Mouse (Mus musculus) heart, embryonic 14.5 days (tissue): Measurements from ENCODE around the gene Gm12216. TPM values are rescaled to one million over a fixed set of nuclear protein-coding genes. Genes with fewer than 3 reads are reported as not detected.

Experiments used
- ATAC-seq: fragments of 200-750 bp; cut with Nextera tagmentation; 2 replicates; pipeline ENCODE4 v1.8.0; 2017; ENCODE audit warnings: low read depth, moderate TSS enrichment; ENCODE audit not compliant: insufficient number of reproducible peaks, insufficient read depth, low FRiP score
- H3K27ac ChIP-seq, 2 experiments: fragments of 200-500 bp in 1 of 2; fragments of 300-500 bp in 1 of 2; sonication (generic) in 1 of 2; replicated peaks in 1 of 2; 2 replicates each; pipeline ENCODE4 v1.5.1; 2012 to 2014; ENCODE audit warnings: low read depth in 2 of 2, low read length in 2 of 2, control low read depth in 1 of 2, mild to moderate bottlenecking in 1 of 2, mixed read lengths in 1 of 2; ENCODE audit not compliant: control insufficient read depth in 1 of 2, insufficient read depth in 1 of 2
- H3K27me3 ChIP-seq: fragments of 300-500 bp; sonication (generic); 2 replicates; pipeline ENCODE4 v1.6.1; 2014; ENCODE audit warnings: mild to moderate bottlenecking, low read length, control low read depth; ENCODE audit not compliant: control insufficient read depth, insufficient read depth
- H3K36me3 ChIP-seq: fragments of 300-500 bp; sonication (generic); 2 replicates; pipeline ENCODE4 v1.6.1; 2014; ENCODE audit warnings: mild to moderate bottlenecking, control low read depth, low read length, mixed read lengths; ENCODE audit not compliant: control insufficient read depth, insufficient read depth
- H3K4me1 ChIP-seq, 2 experiments: fragments of 200-500 bp in 1 of 2; fragments of 300-500 bp in 1 of 2; sonication (generic) in 1 of 2; 2 replicates each; pipeline ENCODE4 v1.6.1; 2012 to 2014; ENCODE audit warnings: low read length in 2 of 2, control low read depth in 1 of 2, mixed read lengths in 1 of 2; ENCODE audit not compliant: control insufficient read depth in 2 of 2, insufficient read depth in 2 of 2
- H3K4me2 ChIP-seq: fragments of 300-500 bp; sonication (generic); 2 replicates; pipeline ENCODE4 v1.6.1; 2014; ENCODE audit warnings: mild to moderate bottlenecking, low read length
- H3K4me3 ChIP-seq, 2 experiments: fragments of 200-500 bp in 1 of 2; fragments of 300-500 bp in 1 of 2; sonication (generic) in 1 of 2; 2 replicates each; pipeline ENCODE4 v1.5.1; 2012 to 2014; ENCODE audit warnings: low read length in 2 of 2, mild to moderate bottlenecking in 2 of 2, control low read depth in 1 of 2, low read depth in 1 of 2, moderate library complexity in 1 of 2; ENCODE audit not compliant: control insufficient read depth in 1 of 2, insufficient read depth in 1 of 2
- H3K9ac ChIP-seq: fragments of 300-500 bp; sonication (generic); 2 replicates; pipeline ENCODE4 v1.6.1; 2014; ENCODE audit warnings: mild to moderate bottlenecking, low read length
- H3K9me3 ChIP-seq: fragments of 300-500 bp; sonication (generic); 2 replicates; pipeline ENCODE4 v1.6.1; 2016; ENCODE audit warnings: low read length, control low read depth; ENCODE audit not compliant: control insufficient read depth
- WGBS: fragments of 180-500 bp; shearing (Covaris S2); extraction: QIAGEN DNeasy Blood & Tissue Kit; methylation state at CpG from one replicate; pipeline ENCODE4 v1.1.7; 2014; 5-methylcytosine and 5-hydroxymethylcytosine counted together
- microRNA-seq: library from miRNA; unstranded; fragments of <30 nt; microRNA quantifications from one replicate; pipeline ENCODE4, GENCODE M21; 2016
- polyA plus RNA-seq: library from polyadenylated mRNA; unstranded; fragments of >200 nt; fragmentation: Nextera tagmentation; extraction: Ambion mirVana; gene quantifications from 2 replicates; pipeline ENCODE4 v1.2.1, GENCODE M21; 2014

Gm12216 gene
- polyA plus RNA-seq, 1 experiment from 2014 or later, result 0.30 TPM

GRCm38 (mm10) chr11:53734431-53734830 is 124.6 kb downstream of the Gm12216 start:
- Histone ChIP-seq H3K4me1 (no peaks in the 10 kb centered on the region), H3K36me3 (no peaks in the 10 kb centered on the region), H3K4me3 (no peak overlapping the region), H3K9ac (no peak overlapping the region), H3K27ac (no peak overlapping the region), H3K27me3 (no peaks in the 10 kb centered on the region), H3K9me3 (no peaks in the 10 kb centered on the region), H3K4me2 (no peak overlapping the region)
- no peak for ATAC-seq
- WGBS, result 74% methylated on average over 2 of the region's 2 CpGs

GRCm38 (mm10) chr11:53733824-53734223 is 125.2 kb downstream of the Gm12216 start:
- Histone ChIP-seq H3K27me3 (no peaks in the 10 kb centered on the region), H3K27ac (no peak overlapping the region), H3K4me3 (no peak overlapping the region), H3K9me3 (no peaks in the 10 kb centered on the region), H3K4me2 (no peak overlapping the region), H3K4me1 (no peaks in the 10 kb centered on the region), H3K9ac (no peak overlapping the region), H3K36me3 (no peaks in the 10 kb centered on the region)
- WGBS, result 85% methylated on average over 7 of the region's 7 CpGs
- no peak for ATAC-seq

Small RNAs within 50 kb of the gene (microRNA-seq; reads per million reads assigned to microRNA genes)
- not detected for gene Mir7671

Other genes with a start within 250 kb of the Gm12216 start
- gene Il4, start 240.6 kb downstream of the Gm12216 start, polyA plus RNA-seq, result 0.53 and 1.5 TPM in 2 replicates
- not detected in 2 replicates for gene Il13, start 224.6 kb downstream of the Gm12216 start, polyA plus RNA-seq
- 18.2 and 19.7 TPM in 2 replicates for gene Rad50, start 151.9 kb downstream of the Gm12216 start, polyA plus RNA-seq
- not detected in 2 replicates for gene Il5, start 138.5 kb downstream of the Gm12216 start, polyA plus RNA-seq
- 9.3 and 10.8 TPM in 2 replicates for gene Irf1, start 89.2 kb downstream of the Gm12216 start, polyA plus RNA-seq
- not detected in 2 replicates for gene Gm17334, start 86.1 kb downstream of the Gm12216 start, polyA plus RNA-seq
- 8.4 and 9.1 TPM in 2 replicates for gene Slc22a5, start 32.4 kb upstream of the Gm12216 start, polyA plus RNA-seq
- gene Slc22a21, start 121.1 kb upstream of the Gm12216 start, polyA plus RNA-seq, result 2.6 and 2.9 TPM in 2 replicates
- gene Slc22a4, start 168.8 kb upstream of the Gm12216 start, polyA plus RNA-seq, result 0.26 and 1.3 TPM in 2 replicates
- 11.5 and 14.6 TPM in 2 replicates for gene Pdlim4, start 209.8 kb upstream of the Gm12216 start, polyA plus RNA-seq
- gene P4ha2, start 240.8 kb upstream of the Gm12216 start, polyA plus RNA-seq, result 40.3 and 40.6 TPM in 2 replicates